Mouse (Mus musculus): Measurements from ENCODE around the gene Tle3.

Gene Tle3

DNA sequence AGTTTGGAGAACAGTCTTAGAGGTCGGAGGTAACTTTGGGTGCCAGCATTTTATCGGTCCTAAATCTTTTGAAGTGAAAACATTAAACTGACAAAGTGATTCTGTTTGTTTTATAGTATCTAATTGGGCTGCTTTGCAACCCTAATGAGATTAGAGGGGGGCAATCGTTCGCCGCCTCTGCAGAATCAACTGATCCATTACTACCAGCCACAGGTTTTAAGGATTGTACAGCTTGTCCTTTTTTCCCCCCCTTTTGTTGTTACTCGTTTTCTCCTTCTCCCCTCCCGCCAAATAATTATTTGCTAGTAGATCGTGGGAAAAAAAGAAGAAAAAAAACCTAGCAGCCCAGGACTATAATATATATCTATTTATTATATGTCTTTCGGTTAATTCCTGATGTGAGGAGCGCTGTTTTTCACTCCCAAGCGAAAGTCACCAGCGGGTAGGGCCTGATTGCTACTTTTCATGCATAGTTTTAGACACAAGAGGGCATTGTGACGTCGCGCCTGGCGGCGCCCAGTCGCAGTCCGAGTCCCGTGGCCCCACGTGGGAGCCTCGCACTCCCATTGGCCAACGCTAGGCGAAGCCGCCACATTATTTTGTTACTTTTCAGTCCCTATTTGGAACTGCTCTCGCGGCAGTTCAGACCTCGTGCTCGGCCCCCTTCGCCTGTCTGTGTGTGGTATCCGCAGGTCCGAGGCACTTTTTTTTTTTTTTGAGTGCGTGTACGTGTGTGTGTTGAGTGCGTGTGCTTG, at the start of gene Tle3:
Gene Tle3 (plus strand): TSS at position 612 of the 755 bp plus-strand sequence.
- DNase-seq (ENCODE audit: low spot score): peak; percentile 100

- no peak for DNase-seq (ENCODE audit: low spot score)
These were observed 48.9 kb upstream of the Tle3 start for GRCm38 (mm10) chr9:61323221-61323620.

DNA sequence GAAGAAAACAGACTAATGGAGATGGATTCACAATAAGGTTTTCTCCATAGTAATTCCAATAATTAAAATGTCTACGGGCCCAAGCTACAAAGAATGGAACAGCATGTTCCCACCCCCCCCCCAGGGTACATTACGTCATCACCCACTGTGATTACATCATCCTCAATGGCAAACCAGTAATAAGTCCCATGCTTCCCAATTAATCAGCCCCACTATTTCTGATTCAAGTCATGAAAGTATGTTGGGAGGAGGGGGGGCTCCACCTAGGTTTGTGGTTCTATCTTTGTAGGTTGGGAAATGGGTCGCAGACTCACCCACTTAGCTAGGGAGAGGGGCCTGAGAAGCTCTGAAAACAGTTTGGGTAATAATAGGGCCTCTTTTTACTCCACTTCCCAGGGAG, 48.3 kb upstream of the Tle3 start:
- no peak for DNase-seq (ENCODE audit: low spot score)

- peak; percentile 51 for DNase-seq (ENCODE audit: low spot score)
These were observed 47.8 kb upstream of the Tle3 start for GRCm38 (mm10) chr9:61324354-61324753.

- no peak for DNase-seq (ENCODE audit: low spot score)
These were observed 47.2 kb upstream of the Tle3 start for GRCm38 (mm10) chr9:61325012-61325411.

- peak; percentile 68 for DNase-seq (ENCODE audit: low spot score)
These were observed 46.2 kb upstream of the Tle3 start for GRCm38 (mm10) chr9:61325931-61326351.

DNA sequence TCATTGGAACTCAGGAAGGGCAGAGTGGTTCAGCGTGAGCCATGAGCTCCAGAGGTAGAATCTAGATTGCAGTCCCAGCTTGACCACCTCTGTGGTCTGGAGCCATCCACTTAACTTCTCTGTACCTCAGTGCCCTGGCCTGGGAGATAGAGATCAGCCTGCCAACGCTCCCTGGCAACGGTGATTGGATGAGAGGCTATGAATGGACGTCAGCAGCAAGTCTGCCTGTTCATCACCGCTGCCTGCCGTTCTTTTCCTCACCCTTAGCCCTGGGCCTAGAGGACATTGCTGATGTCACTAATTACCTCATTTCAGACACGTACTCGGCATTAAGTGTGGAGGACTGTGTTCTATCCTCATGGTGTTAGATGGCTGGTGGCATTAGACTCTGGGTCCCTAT, 45.2 kb upstream of the Tle3 start:
- no peak for DNase-seq (ENCODE audit: low spot score)

DNA sequence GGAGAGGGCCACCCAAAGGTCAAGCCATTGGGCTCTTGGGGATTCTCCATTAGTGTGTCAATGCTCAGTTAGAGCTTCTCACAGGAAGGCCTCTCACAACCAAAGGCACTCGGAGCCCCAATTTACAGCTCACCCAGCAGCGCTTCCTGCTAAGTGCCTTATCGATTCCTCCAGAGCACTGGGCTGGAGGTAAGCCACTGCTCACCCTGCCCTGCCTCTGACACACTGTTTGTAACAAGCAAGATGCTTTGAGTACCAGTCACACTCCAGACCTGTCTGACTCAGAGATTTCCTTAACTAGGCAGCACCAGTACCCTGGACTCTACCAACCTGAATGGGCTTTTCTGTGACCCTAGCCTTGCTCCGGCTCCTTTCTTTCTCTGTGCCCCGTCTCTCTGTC, 44.0 kb upstream of the Tle3 start:
- DNase-seq (ENCODE audit: low spot score): no peak

- DNase-seq (ENCODE audit: low spot score): no peak
These were observed 41.4 kb upstream of the Tle3 start for GRCm38 (mm10) chr9:61330747-61331146.

DNA sequence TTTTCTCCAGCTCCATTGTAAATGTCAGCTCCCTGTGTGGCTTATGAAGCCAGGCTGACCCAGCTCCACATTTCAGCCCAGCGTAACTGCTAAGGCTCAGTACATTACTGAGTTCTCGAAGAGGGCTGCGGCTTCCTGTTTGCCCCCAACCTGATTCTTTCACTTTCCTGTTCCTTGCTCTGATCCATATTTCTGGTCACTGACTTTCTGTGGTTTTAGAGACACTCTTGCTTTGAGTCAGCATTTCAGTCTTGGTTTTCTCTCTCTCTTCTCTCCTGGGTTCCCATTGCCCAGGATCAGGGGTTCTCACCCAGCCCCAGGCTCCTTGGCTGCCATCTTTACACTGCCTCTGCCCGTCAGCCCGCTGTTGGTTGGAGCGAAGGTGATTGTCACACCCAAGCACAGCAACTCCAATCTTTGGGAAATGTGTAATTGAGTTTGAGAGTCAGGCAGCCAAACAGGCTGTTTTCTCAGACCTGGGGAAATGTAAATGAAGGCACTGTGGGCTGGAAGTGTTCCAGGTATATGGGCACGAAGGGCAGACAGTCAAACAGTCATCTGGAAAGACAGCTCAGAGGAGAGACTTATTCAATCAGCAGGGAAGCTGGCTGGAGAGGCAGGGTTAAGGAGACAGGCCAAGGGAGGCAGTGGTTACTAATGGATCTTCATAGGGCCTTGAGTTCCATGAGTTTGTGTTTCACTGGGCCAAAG, 39.8 kb upstream of the Tle3 start:
- DNase-seq (ENCODE audit: low spot score): no peak

GRCm38 (mm10) chr9:61336179-61336578, 36.0 kb upstream of the Tle3 start:
- no peak for DNase-seq (ENCODE audit: low spot score)

DNA sequence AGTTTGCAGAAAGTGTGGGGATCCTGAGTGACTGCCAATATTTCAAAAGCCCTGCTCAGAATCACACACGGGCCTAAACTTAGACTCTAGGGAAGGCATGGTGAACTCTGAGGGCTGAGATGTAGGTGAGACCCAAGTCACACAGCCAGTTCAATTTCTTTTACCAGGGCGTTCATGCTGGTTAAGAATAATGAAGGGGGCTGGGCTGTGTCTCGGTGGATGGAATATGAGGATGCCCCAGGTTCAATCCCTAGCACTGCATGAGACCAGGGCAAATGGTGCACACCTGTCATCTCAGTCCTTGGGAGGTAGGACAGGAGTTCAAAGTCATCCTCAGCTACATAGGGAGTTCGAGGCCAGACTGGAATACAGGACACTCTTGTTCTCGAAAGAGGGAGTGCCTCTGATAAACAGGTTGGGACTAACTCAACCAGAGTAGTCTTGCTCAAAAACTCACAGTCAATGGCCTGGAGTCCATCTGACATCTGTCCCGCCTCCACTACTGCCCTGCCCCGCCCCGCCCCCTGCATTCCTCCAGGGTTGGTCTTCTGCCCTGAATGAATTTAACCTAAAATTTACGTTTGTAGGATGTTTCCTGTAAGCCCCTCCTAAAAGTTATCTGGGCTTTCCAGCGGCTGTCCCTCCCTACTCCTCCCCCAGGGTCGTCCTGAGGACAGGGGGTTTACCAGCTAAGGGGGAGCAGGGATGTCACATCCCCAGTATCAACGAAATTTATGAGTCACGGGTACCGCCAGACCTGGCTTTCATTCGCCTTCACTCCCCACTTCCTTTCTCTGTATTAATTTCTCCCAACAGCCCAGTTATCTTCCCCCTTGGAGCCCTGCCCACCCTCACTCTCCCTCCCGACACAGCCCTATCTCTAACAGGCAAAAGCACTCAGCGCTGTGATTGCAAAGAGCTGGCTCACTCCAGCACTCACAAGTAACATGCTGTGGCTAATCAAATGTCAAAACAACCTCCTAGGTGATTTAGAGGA, 35.3 kb upstream of the Tle3 start:
- peak; percentile 75 for DNase-seq (ENCODE audit: low spot score)

DNA sequence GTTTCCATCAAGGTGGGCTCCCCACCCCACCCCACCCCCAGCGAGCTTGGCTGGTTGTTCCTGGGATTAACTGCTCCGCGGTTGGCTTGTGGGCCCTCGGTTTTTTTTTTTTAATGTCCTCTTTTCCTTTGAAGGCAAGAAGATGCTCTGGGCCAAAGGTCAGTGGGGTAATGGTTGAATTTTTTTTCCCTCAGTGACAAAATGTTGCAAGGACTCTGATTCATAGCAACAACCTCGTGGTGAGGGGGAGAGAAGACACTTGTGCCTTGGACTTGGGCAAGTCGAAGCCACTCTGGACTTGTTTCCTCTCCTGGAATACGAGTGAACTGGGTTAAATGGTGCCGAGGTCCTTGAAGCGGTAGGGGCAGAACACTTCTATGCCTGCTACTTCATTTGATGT, 34.5 kb upstream of the Tle3 start:
- DNase-seq (ENCODE audit: low spot score): no peak

DNA sequence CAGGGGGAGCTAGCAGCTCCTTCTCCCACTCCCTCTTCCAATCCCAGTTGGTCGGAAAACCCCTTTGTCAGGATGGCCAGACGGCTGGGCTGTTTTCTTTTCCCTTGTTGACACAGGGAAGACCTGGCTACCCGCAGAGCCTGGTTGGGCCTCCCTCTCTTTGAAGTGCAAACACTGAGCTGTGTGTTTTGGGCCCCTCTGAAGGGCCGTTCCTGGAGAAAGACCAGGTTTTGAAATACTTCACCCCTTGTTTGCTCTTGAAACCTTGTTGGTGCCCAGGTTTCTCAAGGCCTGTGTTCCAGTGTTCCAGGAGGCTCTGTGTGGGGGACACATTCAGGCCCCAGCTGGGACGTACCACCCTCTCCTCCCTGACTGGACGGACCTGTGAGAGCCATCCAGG, 32.9 kb upstream of the Tle3 start:
- DNase-seq (ENCODE audit: low spot score): peak; percentile 63

DNA sequence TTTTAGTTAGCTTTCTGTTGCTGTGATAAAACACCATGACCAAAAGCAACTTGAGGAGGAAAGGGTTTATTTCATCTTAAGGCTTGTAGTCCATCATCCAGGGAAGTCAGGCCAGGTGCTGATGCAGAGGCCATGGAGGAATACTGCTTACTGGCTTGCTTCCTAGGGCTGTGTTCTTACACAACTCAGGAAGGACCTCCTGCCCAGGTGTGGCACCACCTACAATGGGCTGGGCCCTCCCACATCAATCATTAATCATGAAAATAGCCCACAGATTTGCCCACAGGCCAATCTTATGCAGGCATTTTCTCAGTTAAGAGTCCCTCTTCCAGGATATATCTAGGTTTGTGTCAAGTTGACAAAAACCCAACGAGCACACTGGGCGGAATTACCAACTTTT, 31.8 kb upstream of the Tle3 start:
- DNase-seq (ENCODE audit: low spot score): no peak

DNA sequence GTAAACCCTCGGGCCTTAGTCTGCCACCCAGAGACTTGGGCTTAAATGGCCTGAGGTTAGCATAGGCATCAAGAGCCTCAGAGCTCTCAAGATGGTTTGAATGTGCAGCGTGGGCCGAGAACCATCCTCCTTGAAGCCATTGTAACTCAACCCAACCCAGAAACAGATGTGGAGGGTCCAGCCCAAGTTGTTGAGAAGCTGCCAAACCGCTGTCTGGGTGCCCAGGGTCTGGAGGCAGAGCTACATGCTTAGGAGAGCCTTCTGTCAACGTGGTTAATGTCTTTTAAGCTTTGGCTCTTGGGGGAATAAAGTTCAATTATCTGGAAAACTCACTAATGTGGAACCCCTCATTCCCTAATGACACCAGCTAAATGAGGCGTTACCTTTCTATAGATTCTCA, 29.9 kb upstream of the Tle3 start:
- DNase-seq (ENCODE audit: low spot score): no peak

GRCm38 (mm10) chr9:61344684-61345083, 27.5 kb upstream of the Tle3 start:
- DNase-seq (ENCODE audit: low spot score): no peak

DNA sequence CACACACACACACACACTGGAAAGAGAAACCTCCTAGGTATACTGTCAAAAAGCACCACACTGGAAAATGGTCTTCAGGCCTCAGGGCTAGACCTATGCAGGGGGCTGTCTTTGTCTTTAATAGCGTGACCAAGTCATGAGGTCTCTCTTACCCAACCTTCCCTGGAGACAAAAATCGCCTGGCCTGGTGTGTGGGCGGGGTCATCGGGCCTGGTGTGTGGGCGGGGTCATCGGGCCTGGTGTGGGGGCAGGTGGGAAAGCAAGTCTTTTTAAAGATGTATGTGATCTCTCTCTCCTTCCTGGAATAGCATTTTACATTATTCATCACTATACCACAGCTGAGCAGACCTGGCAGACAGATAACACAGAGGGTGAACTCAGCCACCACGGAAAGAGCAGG, 25.2 kb upstream of the Tle3 start:
- no peak for DNase-seq (ENCODE audit: low spot score)

DNA sequence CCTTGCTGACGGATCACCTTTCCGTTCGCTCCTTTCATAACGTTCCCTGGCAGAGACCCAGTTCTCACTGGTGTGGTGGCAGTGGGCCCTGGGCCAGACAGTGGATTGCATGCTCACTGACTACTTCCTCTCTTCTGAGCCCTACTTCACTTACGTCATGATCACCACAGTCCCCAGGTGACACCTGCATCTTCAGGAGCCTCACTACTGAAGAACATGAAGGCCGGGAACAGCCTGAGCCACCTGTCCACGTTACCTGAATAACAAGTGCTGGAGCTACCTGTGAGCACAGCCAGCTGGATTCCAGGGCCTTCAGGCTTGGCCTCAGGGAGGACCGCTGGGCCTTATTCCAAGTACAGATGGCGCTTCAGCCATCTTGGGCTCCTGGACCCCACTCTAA, 24.1 kb upstream of the Tle3 start:
- DNase-seq (ENCODE audit: low spot score): no peak

GRCm38 (mm10) chr9:61348616-61349015, 23.6 kb upstream of the Tle3 start:
- no peak for DNase-seq (ENCODE audit: low spot score)

DNA sequence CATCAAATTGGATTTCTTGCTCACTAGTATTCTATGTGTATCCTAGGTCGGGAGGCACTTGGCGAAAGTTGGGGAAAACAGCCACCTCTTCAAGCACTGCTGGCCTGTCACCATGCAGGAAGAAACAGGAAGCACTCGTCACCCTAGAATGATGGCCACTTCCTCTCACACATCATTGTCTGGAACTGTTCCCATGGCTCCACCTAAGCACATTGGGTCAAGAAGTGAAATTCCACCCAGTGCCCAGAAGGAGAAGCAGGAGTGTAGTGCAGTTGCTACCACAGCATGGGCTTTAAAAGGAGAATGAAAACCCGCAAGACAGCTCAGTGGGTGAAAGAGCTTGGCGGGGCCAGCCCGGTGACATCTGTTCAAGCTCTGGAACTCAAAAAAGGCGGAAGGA, 22.5 kb upstream of the Tle3 start:
- peak; percentile 38 for DNase-seq (ENCODE audit: low spot score)

GRCm38 (mm10) chr9:61351164-61351563, 21.0 kb upstream of the Tle3 start:
- DNase-seq (ENCODE audit: low spot score): peak; percentile 74
